Mouse (Mus musculus): ENCODE measurements around the gene Gm21936.
"Not testable (repeated sequence)": the region's sequence is repeated elsewhere in the genome, so short reads cannot be mapped to it uniquely, and the experiment has no call there.

Gm21936 gene

GRCm38 (mm10) chr12:87795212-87795611, at the start of gene Gm21936:
Gm21936 (plus strand) TSS chr12:87795512.
- DNase-seq (ENCODE audit: low read depth, low spot score): not testable (repeated sequence)

DNA sequence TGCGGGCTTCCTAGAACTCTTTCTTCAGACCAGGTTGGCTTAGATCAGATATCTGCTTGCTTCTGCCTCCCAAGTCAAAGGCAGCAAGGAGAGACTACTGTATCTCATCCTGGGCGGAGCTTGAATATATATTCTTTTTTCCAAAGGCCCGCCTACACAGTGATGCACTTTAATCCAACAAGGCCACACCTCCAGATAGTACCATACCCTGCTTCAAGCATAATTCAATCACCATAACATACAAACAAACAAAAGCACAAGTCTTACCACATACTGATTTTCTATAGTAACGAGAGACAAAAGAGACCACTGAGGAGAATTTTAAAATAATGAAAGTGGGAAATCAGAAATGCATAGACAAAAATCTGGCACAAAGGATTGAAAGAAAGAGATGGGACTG, 19.7 kb upstream of the Gm21936 start, which contains the start of gene Gm21319:
TSS of gene Gm21319 (minus strand) at position 101 of the 400 bp plus-strand sequence.
- DNase-seq (ENCODE audit: low read depth, low spot score): not testable (repeated sequence)

DNA sequence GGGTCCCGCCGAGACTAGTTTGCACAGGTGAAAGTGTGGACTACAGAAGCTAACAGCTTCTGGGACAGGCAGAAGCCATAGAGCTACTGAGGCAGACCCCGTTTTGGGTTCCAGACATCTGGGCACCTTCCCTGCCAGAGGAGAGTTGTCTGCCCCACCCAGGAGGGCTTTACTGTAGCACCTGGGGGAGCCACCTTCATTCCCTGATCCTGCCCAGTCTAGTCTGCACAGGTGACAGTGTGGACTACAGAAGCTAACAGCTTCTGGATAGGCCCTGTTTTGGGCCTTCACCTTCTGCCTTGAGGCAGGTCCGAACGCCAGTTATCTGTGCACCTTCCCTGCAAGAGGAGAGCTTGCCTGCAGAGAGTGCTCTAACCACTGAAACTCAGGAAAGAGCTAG, 2.7 kb downstream of the Gm21936 start:
- DNase-seq (ENCODE audit: low read depth, low spot score): not testable (repeated sequence)

- not testable (repeated sequence) for DNase-seq (ENCODE audit: low read depth, low spot score)
These were observed 21.0 kb downstream of the Gm21936 start, which contains the start of gene BB287469 for GRCm38 (mm10) chr12:87816277-87816676. BB287469 (plus strand) TSS chr12:87816577.

DNA sequence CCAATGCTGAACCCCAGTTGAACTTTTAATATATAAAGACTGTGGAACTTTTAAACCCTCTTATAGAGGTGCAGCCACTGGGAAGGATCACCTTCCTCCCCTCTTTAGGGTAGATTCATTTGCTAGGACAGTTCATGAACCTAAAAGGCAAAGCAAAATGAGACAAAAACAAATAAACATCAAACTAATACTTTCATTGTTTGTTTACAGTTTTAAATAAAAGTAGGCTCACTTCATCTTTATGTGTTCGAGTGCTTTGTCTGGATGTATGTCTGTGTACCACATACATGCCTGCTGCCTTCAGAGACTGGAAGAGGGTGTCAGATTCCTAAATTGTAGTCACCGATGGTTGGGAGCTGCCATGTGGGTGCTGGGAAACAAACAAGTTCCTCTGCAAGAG, 46.9 kb downstream of the Gm21936 start, which contains the start of gene Gm2001:
TSS of gene Gm2001 (minus strand) at position 101 of the 400 bp plus-strand sequence.
- not testable (repeated sequence) for DNase-seq (ENCODE audit: low read depth, low spot score)

Measured in 3T3-L1 (cell line).